Mouse (Mus musculus): Measurements from ENCODE around the gene Fggy.

The Fggy gene

GRCm38 (mm10) chr4:95557333-95557956 lies at the start of gene Fggy:
TSS of gene Fggy (plus strand) at chr4:95557507.
- peak; percentile 98 for DNase-seq (ENCODE audit: low spot score)

- no peak for DNase-seq (ENCODE audit: low spot score)
Measured at GRCm38 (mm10) chr4:95507946-95508311, 49.4 kb upstream of the Fggy start.

- DNase-seq (ENCODE audit: low spot score) = no peak
Measured at GRCm38 (mm10) chr4:95518382-95518781, 38.9 kb upstream of the Fggy start.

GRCm38 (mm10) chr4:95519975-95520642 lies 37.2 kb upstream of the Fggy start:
- DNase-seq (ENCODE audit: low spot score) = no peak

- DNase-seq (ENCODE audit: low spot score) = no peak
Measured at GRCm38 (mm10) chr4:95520643-95521032, 36.7 kb upstream of the Fggy start.

- no peak for DNase-seq (ENCODE audit: low spot score)
Measured at GRCm38 (mm10) chr4:95526588-95526987, 30.7 kb upstream of the Fggy start.

GRCm38 (mm10) chr4:95530757-95531156 lies 26.6 kb upstream of the Fggy start:
- DNase-seq (ENCODE audit: low spot score) = no peak

- no peak for DNase-seq (ENCODE audit: low spot score)
Measured at GRCm38 (mm10) chr4:95533946-95534345, 23.4 kb upstream of the Fggy start.

GRCm38 (mm10) chr4:95541382-95542038 lies 15.8 kb upstream of the Fggy start:
- DNase-seq (ENCODE audit: low spot score) = no peak

GRCm38 (mm10) chr4:95542039-95542790 lies 15.1 kb upstream of the Fggy start:
- DNase-seq (ENCODE audit: low spot score) = no peak

- DNase-seq (ENCODE audit: low spot score) = no peak
Measured at GRCm38 (mm10) chr4:95543529-95543928, 13.8 kb upstream of the Fggy start.

GRCm38 (mm10) chr4:95556663-95557332 lies 509 bp upstream of the Fggy start:
- no peak for DNase-seq (ENCODE audit: low spot score)

- peak; percentile 54 for DNase-seq (ENCODE audit: low spot score)
Measured at GRCm38 (mm10) chr4:95558271-95558888, 1.1 kb downstream of the Fggy start.

- no peak for DNase-seq (ENCODE audit: low spot score)
Measured at GRCm38 (mm10) chr4:95571621-95572020, 14.3 kb downstream of the Fggy start.

- no peak for DNase-seq (ENCODE audit: low spot score)
Measured at GRCm38 (mm10) chr4:95573704-95574103, 16.4 kb downstream of the Fggy start.

- no peak for DNase-seq (ENCODE audit: low spot score)
Measured at GRCm38 (mm10) chr4:95575411-95575911, 18.2 kb downstream of the Fggy start.

GRCm38 (mm10) chr4:95579183-95579582 lies 21.9 kb downstream of the Fggy start:
- no peak for DNase-seq (ENCODE audit: low spot score)

- DNase-seq (ENCODE audit: low spot score) = no peak
Measured at GRCm38 (mm10) chr4:95584107-95584762, 26.9 kb downstream of the Fggy start.

GRCm38 (mm10) chr4:95586274-95587001 lies 29.1 kb downstream of the Fggy start:
- no peak for DNase-seq (ENCODE audit: low spot score)

GRCm38 (mm10) chr4:95588722-95589283 lies 31.5 kb downstream of the Fggy start:
- DNase-seq (ENCODE audit: low spot score) = no peak

Measured in lung, postnatal 25 days (tissue).